Mouse (Mus musculus): ENCODE results near the gene Hoxd1.

DNA sequence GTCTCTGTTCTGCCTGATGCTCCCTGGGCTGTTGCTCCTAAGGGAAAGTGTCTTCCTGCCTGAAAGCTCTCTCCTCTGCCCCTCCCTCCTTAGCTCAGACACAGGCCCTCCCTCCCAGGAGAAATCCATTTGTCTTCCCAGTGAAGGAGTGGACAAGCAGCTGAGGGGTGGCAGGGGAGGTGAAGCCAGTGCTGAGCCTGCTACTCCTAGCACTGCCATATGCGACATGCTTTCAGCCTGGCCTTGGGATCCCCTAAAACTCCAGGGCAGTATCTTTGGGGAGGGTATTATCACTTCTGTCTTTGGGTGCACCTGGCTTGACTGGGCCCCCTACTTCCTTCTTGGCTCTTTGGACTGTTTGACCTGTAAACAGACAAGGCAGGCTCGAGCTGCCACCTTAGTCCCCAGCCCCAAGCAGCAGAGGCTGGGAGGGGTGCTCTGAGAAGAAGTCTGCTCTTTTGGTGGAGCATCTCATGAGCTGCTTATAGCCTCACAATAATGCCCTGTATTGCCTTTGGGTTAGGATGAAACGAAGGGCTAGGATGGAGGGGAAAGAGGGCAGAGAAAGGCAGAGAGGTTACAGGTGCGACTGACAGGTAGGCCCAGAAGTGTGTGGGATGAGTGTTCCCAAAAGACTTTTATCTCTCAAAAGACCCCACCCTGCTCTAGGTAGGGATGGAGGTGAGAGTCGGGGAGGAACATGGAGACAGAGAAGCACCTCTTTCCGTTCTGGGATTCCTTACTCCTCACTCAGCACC, 17.1 kb upstream of the Hoxd1 start:
- TF ChIP-seq GATA1 (IDR thresholded peaks at IDR 0.05; ENCODE audit: borderline replicate concordance, low read length) (no peak), FLI1 (IDR thresholded peaks at IDR 0.05; ENCODE audit: low read length) (no peak)
